8 mouse cellular contexts compared by ENCODE assay signal in the genomic region with DNA sequence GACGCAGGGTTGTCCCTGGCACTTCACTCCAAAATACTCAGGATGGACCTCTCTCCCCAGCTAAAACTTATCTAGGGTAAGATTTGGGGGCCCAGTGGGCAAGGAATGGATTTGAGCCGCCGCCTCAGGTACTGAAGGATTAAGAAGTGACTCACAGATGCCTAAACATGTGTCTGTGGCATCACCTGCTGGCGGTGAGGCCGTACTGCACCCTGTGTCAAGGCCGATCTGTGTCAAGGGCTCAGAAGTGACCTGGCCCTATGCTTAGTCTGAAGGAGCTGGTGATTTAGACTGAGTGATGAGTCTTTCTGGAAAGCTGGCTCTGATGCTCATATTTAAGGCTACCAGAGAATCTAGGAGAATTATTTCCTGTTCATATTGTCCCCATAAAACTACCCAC. TPM values are rescaled to one million over a fixed set of nuclear protein-coding genes. Genes with fewer than 3 reads are reported as not detected.
DNase-seq lines count a peak whose midpoint lies in the region; ATAC-seq lines count a peak whose summit lies in the region.

No protein-coding gene starts in this region.

- no peak overlapping the region for H3K4me3 ChIP-seq in heart, embryonic 11.5 days (ENCODE audit: low read depth, low read length)
- H3K4me3 ChIP-seq in embryonic facial prominence, embryonic 10.5 days: no peak overlapping the region
- no peak overlapping the region for H3K4me3 ChIP-seq in hindbrain, embryonic 11.5 days (ENCODE audit: low read depth, low read length)
- H3K4me3 ChIP-seq in midbrain, embryonic 11.5 days (ENCODE audit: low read depth, low read length): no peak overlapping the region
- H3K4me3 ChIP-seq in stomach, embryonic 15.5 days (replicated peaks): no peak overlapping the region

- no peak overlapping the region for H3K9ac ChIP-seq in heart, embryonic 11.5 days (ENCODE audit: low read depth, low read length)
- H3K9ac ChIP-seq in hindbrain, embryonic 11.5 days (ENCODE audit: low read depth, low read length): no peak overlapping the region
- H3K9ac ChIP-seq in midbrain, embryonic 11.5 days (ENCODE audit: low read length): no peak overlapping the region
- H3K9ac ChIP-seq in stomach, embryonic 15.5 days: no peak overlapping the region

- WGBS in heart, embryonic 11.5 days (ENCODE audit: insufficient replicate concordance): 8% methylated on average over 6 of the region's 6 CpGs
- WGBS in embryonic facial prominence, embryonic 10.5 days: 10% methylated on average over 6 of the region's 6 CpGs
- WGBS in hindbrain, embryonic 11.5 days: 13% methylated on average over 6 of the region's 6 CpGs
- 16% methylated on average over 6 of the region's 6 CpGs for WGBS in midbrain, embryonic 11.5 days
- WGBS in stomach, embryonic 15.5 days: 10% methylated on average over 6 of the region's 6 CpGs

- no peak for ATAC-seq in heart, embryonic 11.5 days (replicated peaks; ENCODE audit: insufficient number of reproducible peaks, low FRiP score, low TSS enrichment)
- ATAC-seq in hindbrain, embryonic 11.5 days (ENCODE audit: low FRiP score): peak; percentile 68
- peak; percentile 63; the same call in 1 of the 2 replicates for ATAC-seq in midbrain, embryonic 11.5 days (ENCODE audit: low FRiP score)
- peak; percentile 60; the same call in 1 of the 2 replicates for ATAC-seq in stomach, embryonic 15.5 days (ENCODE audit: insufficient read depth, low FRiP score, low read depth)

- H3K4me2 ChIP-seq in heart, embryonic 11.5 days: no peak overlapping the region
- H3K4me2 ChIP-seq in hindbrain, embryonic 11.5 days (replicated peaks; ENCODE audit: low read depth, low read length): no peak overlapping the region
- H3K4me2 ChIP-seq in midbrain, embryonic 11.5 days: no peak overlapping the region
- no peak overlapping the region for H3K4me2 ChIP-seq in stomach, embryonic 15.5 days

- no peaks in the 10 kb centered on the region for H3K4me1 ChIP-seq in heart, embryonic 11.5 days (ENCODE audit: control insufficient read depth, insufficient read depth, low read length)
- H3K4me1 ChIP-seq in embryonic facial prominence, embryonic 10.5 days: peaks cover 9% of the 10 kb centered on the region
- H3K4me1 ChIP-seq in hindbrain, embryonic 11.5 days (replicated peaks; ENCODE audit: control insufficient read depth, insufficient read depth, low read length): no peaks in the 10 kb centered on the region
- peaks cover 2% of the 10 kb centered on the region; the same call in 1 of the 2 replicates for H3K4me1 ChIP-seq in midbrain, embryonic 11.5 days (ENCODE audit: control insufficient read depth, insufficient read depth, low read length)
- H3K4me1 ChIP-seq in stomach, embryonic 15.5 days: no peaks in the 10 kb centered on the region

- no peaks in the 10 kb centered on the region for H3K9me3 ChIP-seq in heart, embryonic 11.5 days (replicated peaks; ENCODE audit: control insufficient read depth, low read length)
- H3K9me3 ChIP-seq in embryonic facial prominence, embryonic 10.5 days: no peaks in the 10 kb centered on the region
- no peaks in the 10 kb centered on the region for H3K9me3 ChIP-seq in hindbrain, embryonic 11.5 days (ENCODE audit: control insufficient read depth, low read length)
- H3K9me3 ChIP-seq in midbrain, embryonic 11.5 days (ENCODE audit: control insufficient read depth, low read length): no peaks in the 10 kb centered on the region
- no peaks in the 10 kb centered on the region for H3K9me3 ChIP-seq in stomach, embryonic 15.5 days

- H3K27ac ChIP-seq in heart, embryonic 11.5 days (ENCODE audit: low read depth, low read length): no peak overlapping the region
- no peak overlapping the region for H3K27ac ChIP-seq in embryonic facial prominence, embryonic 10.5 days (replicated peaks)
- H3K27ac ChIP-seq in hindbrain, embryonic 11.5 days (ENCODE audit: low read depth, low read length): no peak overlapping the region
- H3K27ac ChIP-seq in midbrain, embryonic 11.5 days (ENCODE audit: low read depth, low read length): no peak overlapping the region
- H3K27ac ChIP-seq in stomach, embryonic 15.5 days: no peak overlapping the region

- no peaks in the 10 kb centered on the region for H3K36me3 ChIP-seq in heart, embryonic 11.5 days (ENCODE audit: control insufficient read depth, insufficient read depth, low read length)
- no peaks in the 10 kb centered on the region for H3K36me3 ChIP-seq in embryonic facial prominence, embryonic 10.5 days (replicated peaks)
- H3K36me3 ChIP-seq in hindbrain, embryonic 11.5 days (ENCODE audit: control insufficient read depth, insufficient read depth, low read length): no peaks in the 10 kb centered on the region
- no peaks in the 10 kb centered on the region for H3K36me3 ChIP-seq in midbrain, embryonic 11.5 days (ENCODE audit: control insufficient read depth, insufficient read depth, low read length)
- no peaks in the 10 kb centered on the region for H3K36me3 ChIP-seq in stomach, embryonic 15.5 days

- peaks cover 5% of the 10 kb centered on the region for H3K27me3 ChIP-seq in heart, embryonic 11.5 days (ENCODE audit: control insufficient read depth, insufficient read depth, low read length)
- peaks cover 42% of the 10 kb centered on the region for H3K27me3 ChIP-seq in embryonic facial prominence, embryonic 10.5 days (replicated peaks; ENCODE audit: low read depth, poor library complexity, severe bottlenecking)
- H3K27me3 ChIP-seq in hindbrain, embryonic 11.5 days (ENCODE audit: control insufficient read depth, insufficient read depth, low read length): no peaks in the 10 kb centered on the region
- H3K27me3 ChIP-seq in midbrain, embryonic 11.5 days (ENCODE audit: control insufficient read depth, insufficient read depth, low read length): no peaks in the 10 kb centered on the region; the same call in 1 of the 2 replicates
- H3K27me3 ChIP-seq in stomach, embryonic 15.5 days (replicated peaks): no peaks in the 10 kb centered on the region

- DNase-seq in heart, adult 11 months: peak; percentile 94
- DNase-seq in adrenal gland, postnatal 14 days: peak; percentile 49
- peak; percentile 80 for DNase-seq in embryonic facial prominence, embryonic 10.5 days (ENCODE audit: low spot score)
- DNase-seq in hindbrain, embryonic 11.5 days (ENCODE audit: low spot score): peak; percentile 75
- DNase-seq in layer of hippocampus, postnatal 14 days (ENCODE audit: low spot score in 2 of 2): peak; percentile 41 to 58
- DNase-seq in midbrain, embryonic 11.5 days (ENCODE audit: low spot score, missing footprints): peak; percentile 94

RNA-seq across cellular contexts. Expression of a gene that starts 5.7 kb away (rescaled TPM):
- 11.1 and 12.2 TPM in 2 replicates for polyA plus RNA-seq in heart, embryonic 11.5 days (2014; fragmentation: Nextera tagmentation; extraction: Ambion mirVana)
- total RNA-seq in adrenal gland, postnatal 14 days (2021): 6.1 and 8.4 TPM in 2 replicates
- polyA plus RNA-seq in embryonic facial prominence, embryonic 10.5 days (2016; fragmentation: Nextera tagmentation; extraction: Ambion mirVana): 6.6 and 7.4 TPM in 2 replicates
- polyA plus RNA-seq in hindbrain, embryonic 11.5 days (2014; fragmentation: Nextera tagmentation; extraction: Ambion mirVana): 14.0 and 15.5 TPM in 2 replicates
- total RNA-seq in layer of hippocampus, postnatal 14 days (2021): 100 to 1,000 TPM; 108 to 118 TPM
- 13.0 and 14.5 TPM in 2 replicates for polyA plus RNA-seq in midbrain, embryonic 11.5 days (2014; fragmentation: Nextera tagmentation; extraction: Ambion mirVana)
- 17.7 and 20.4 TPM in 2 replicates for polyA plus RNA-seq in stomach, embryonic 15.5 days (2015; fragmentation: Nextera tagmentation; extraction: Ambion mirVana)

RNA-seq across cellular contexts. Expression of a gene that starts 15.0 kb away (rescaled TPM):
- 2.8 and 5.4 TPM in 2 replicates for polyA plus RNA-seq in heart, embryonic 11.5 days (2014; fragmentation: Nextera tagmentation; extraction: Ambion mirVana)
- total RNA-seq in adrenal gland, postnatal 14 days (2021): 0.30 and 0.74 TPM in 2 replicates
- 109 and 139 TPM in 2 replicates for polyA plus RNA-seq in embryonic facial prominence, embryonic 10.5 days (2016; fragmentation: Nextera tagmentation; extraction: Ambion mirVana)
- 3.5 and 4.9 TPM in 2 replicates for polyA plus RNA-seq in hindbrain, embryonic 11.5 days (2014; fragmentation: Nextera tagmentation; extraction: Ambion mirVana)
- total RNA-seq in layer of hippocampus, postnatal 14 days (2021): 1 to 10 TPM in 1 of 2 experiments, under 1 TPM in 1; 0.85 to 1.0 TPM
- 1.7 and 2.1 TPM in 2 replicates for polyA plus RNA-seq in midbrain, embryonic 11.5 days (2014; fragmentation: Nextera tagmentation; extraction: Ambion mirVana)
- polyA plus RNA-seq in stomach, embryonic 15.5 days (2015; fragmentation: Nextera tagmentation; extraction: Ambion mirVana): 15.0 and 16.9 TPM in 2 replicates

RNA-seq across cellular contexts. Expression of a gene that starts 18.8 kb away (rescaled TPM):
- 6.9 and 8.2 TPM in 2 replicates for polyA plus RNA-seq in heart, embryonic 11.5 days (2014; fragmentation: Nextera tagmentation; extraction: Ambion mirVana)
- 38.8 and 42.2 TPM in 2 replicates for total RNA-seq in adrenal gland, postnatal 14 days (2021)
- 4.7 and 5.6 TPM in 2 replicates for polyA plus RNA-seq in embryonic facial prominence, embryonic 10.5 days (2016; fragmentation: Nextera tagmentation; extraction: Ambion mirVana)
- 6.0 and 7.8 TPM in 2 replicates for polyA plus RNA-seq in hindbrain, embryonic 11.5 days (2014; fragmentation: Nextera tagmentation; extraction: Ambion mirVana)
- 100 to 1,000 TPM in 1 of 2 experiments, 10 to 100 TPM in 1; 93.6 to 111 TPM for total RNA-seq in layer of hippocampus, postnatal 14 days (2021)
- polyA plus RNA-seq in midbrain, embryonic 11.5 days (2014; fragmentation: Nextera tagmentation; extraction: Ambion mirVana): 6.0 and 6.6 TPM in 2 replicates
- polyA plus RNA-seq in stomach, embryonic 15.5 days (2015; fragmentation: Nextera tagmentation; extraction: Ambion mirVana): 6.8 and 7.1 TPM in 2 replicates
